Mouse (Mus musculus): ENCODE measurements around the gene Pdyn. TPM values are rescaled to one million over a fixed set of nuclear protein-coding genes. Genes with fewer than 3 reads are reported as not detected.

The Pdyn gene
- total RNA-seq (2021) (under 1 TPM; 0.10 to 0.12 TPM), polyA plus RNA-seq (2012; rRNA removed) (not detected in 2 replicates)
- long read RNA-seq, result 0 reads

GRCm38 (mm10) chr2:129699484-129700158 is at the start of gene Pdyn:
Pdyn (minus strand) TSS chr2:129699844.
- no peak for DNase-seq

GRCm38 (mm10) chr2:129742016-129742415 is 42.4 kb upstream of the Pdyn start:
- no peak for DNase-seq

GRCm38 (mm10) chr2:129740515-129740914 is 40.9 kb upstream of the Pdyn start:
- no peak for DNase-seq

- no peak for DNase-seq
Measured at GRCm38 (mm10) chr2:129734031-129734430, 34.4 kb upstream of the Pdyn start.

- DNase-seq, result peak; percentile 21
Measured at GRCm38 (mm10) chr2:129729681-129730080, 30.0 kb upstream of the Pdyn start.

GRCm38 (mm10) chr2:129715671-129716070 is 16.0 kb upstream of the Pdyn start:
- peak; percentile 72 for DNase-seq

GRCm38 (mm10) chr2:129713026-129713544 is 13.4 kb upstream of the Pdyn start:
- DNase-seq, result no peak

GRCm38 (mm10) chr2:129696059-129696458 is 3.6 kb downstream of the Pdyn start:
- peak; percentile 40 for DNase-seq

- no peak for DNase-seq
Measured at GRCm38 (mm10) chr2:129694303-129694702, 5.3 kb downstream of the Pdyn start.

GRCm38 (mm10) chr2:129692694-129693093 is 7.0 kb downstream of the Pdyn start:
- DNase-seq, result no peak

- peak; percentile 90 for DNase-seq
Measured at GRCm38 (mm10) chr2:129689694-129690093, 9.9 kb downstream of the Pdyn start.

- DNase-seq, result no peak
Measured at GRCm38 (mm10) chr2:129688036-129688625, 11.5 kb downstream of the Pdyn start.

GRCm38 (mm10) chr2:129686908-129687307 is 12.7 kb downstream of the Pdyn start:
- DNase-seq, result no peak

- no peak for DNase-seq
Measured at GRCm38 (mm10) chr2:129684014-129684413, 15.6 kb downstream of the Pdyn start.

- no peak for DNase-seq
Measured at GRCm38 (mm10) chr2:129680236-129680635, 19.4 kb downstream of the Pdyn start.

GRCm38 (mm10) chr2:129679066-129679465 is 20.6 kb downstream of the Pdyn start:
- DNase-seq, result no peak

- no peak for DNase-seq
Measured at GRCm38 (mm10) chr2:129677664-129678063, 22.0 kb downstream of the Pdyn start.

- peak; percentile 80 for DNase-seq
Measured at GRCm38 (mm10) chr2:129674935-129675634, 24.6 kb downstream of the Pdyn start.

GRCm38 (mm10) chr2:129671911-129672310 is 27.7 kb downstream of the Pdyn start:
- no peak for DNase-seq

- DNase-seq, result no peak
Measured at GRCm38 (mm10) chr2:129662484-129662883, 37.2 kb downstream of the Pdyn start.

- no peak for DNase-seq
Measured at GRCm38 (mm10) chr2:129660020-129660419, 39.6 kb downstream of the Pdyn start.

- peak; percentile 50 for DNase-seq
Measured at GRCm38 (mm10) chr2:129658796-129659195, 40.8 kb downstream of the Pdyn start.

GRCm38 (mm10) chr2:129655033-129655432 is 44.6 kb downstream of the Pdyn start:
- no peak for DNase-seq
